Mouse (Mus musculus): ENCODE data around the gene Sel1l. TPM values are rescaled to one million over a fixed set of nuclear protein-coding genes. Genes with fewer than 3 reads are reported as not detected.

Sel1l gene
- 25.3 and 55.6 TPM in 2 replicates for polyA plus RNA-seq (2012; rRNA removed)

- peak; percentile 97 for DNase-seq (ENCODE audit: low read depth in 1 of 2, low spot score in 2 of 2)
- H3K27ac ChIP-seq (ENCODE audit: insufficient read depth, low read length): peak within 1 kb of the TSS; percentile 57
- TF ChIP-seq CTCF (IDR thresholded peaks at IDR 0.05; ENCODE audit: extremely low read depth, insufficient read depth, insufficient read length, insufficient replicate concordance) (no peak), POLR2A (IDR thresholded peaks at IDR 0.05; ENCODE audit: low read depth, low read length) (peak; percentile 86)
Observed at GRCm38 (mm10) chr12:91849045-91849467, at the start of gene Sel1l. Sel1l (minus strand) TSS chr12:91849157.

GRCm38 (mm10) chr12:91892622-91893560 is 43.9 kb upstream of the Sel1l start:
- H3K27me3 ChIP-seq (ENCODE audit: control insufficient read depth, insufficient read depth, low read length): no peaks in the 10 kb centered on the region
- 81% methylated on average over 9 of the region's 9 CpGs for WGBS
- H3K4me1 ChIP-seq (ENCODE audit: control insufficient read depth, insufficient read depth, insufficient read length): no peaks in the 10 kb centered on the region
- DNase-seq (ENCODE audit: low read depth in 1 of 2, low spot score in 2 of 2): no peak
- H3K27ac ChIP-seq (ENCODE audit: insufficient read depth, low read length): no peak overlapping the region
- H3K36me3 ChIP-seq (ENCODE audit: control insufficient read depth, insufficient read depth, low read length): no peaks in the 10 kb centered on the region
- TF ChIP-seq CTCF (IDR thresholded peaks at IDR 0.05; ENCODE audit: extremely low read depth, insufficient read depth, insufficient read length, insufficient replicate concordance) (no peak), POLR2A (IDR thresholded peaks at IDR 0.05; ENCODE audit: low read depth, low read length) (no peak)
- H3K4me3 ChIP-seq (ENCODE audit: extremely low read depth, insufficient read depth, insufficient read length): no peak overlapping the region

More at GRCm38 (mm10) chr12:91849045-91849467, at the start of gene Sel1l:
- no peaks in the 10 kb centered on the region; the same call in 1 of the 2 replicates for H3K4me1 ChIP-seq (ENCODE audit: control insufficient read depth, insufficient read depth, insufficient read length)
- H3K27me3 ChIP-seq (ENCODE audit: control insufficient read depth, insufficient read depth, low read length): no peaks in the 10 kb centered on the region
- under 1% methylated on average over 35 of the region's 35 CpGs for WGBS
- peak within 1 kb of the TSS; percentile 75 for H3K4me3 ChIP-seq (ENCODE audit: extremely low read depth, insufficient read depth, insufficient read length)
- peaks cover under 1% of the 10 kb centered on the region; the same call in 1 of the 2 replicates for H3K36me3 ChIP-seq (ENCODE audit: control insufficient read depth, insufficient read depth, low read length)

GRCm38 (mm10) chr12:91880431-91880830 is 31.5 kb upstream of the Sel1l start:
- no peak for DNase-seq (ENCODE audit: low read depth in 1 of 2, low spot score in 2 of 2)
- H3K4me1 ChIP-seq (ENCODE audit: control insufficient read depth, insufficient read depth, insufficient read length): no peaks in the 10 kb centered on the region
- no peak overlapping the region for H3K27ac ChIP-seq (ENCODE audit: insufficient read depth, low read length)
- no peak overlapping the region for H3K4me3 ChIP-seq (ENCODE audit: extremely low read depth, insufficient read depth, insufficient read length)
- WGBS: 70% methylated on average over 13 of the region's 13 CpGs
- H3K36me3 ChIP-seq (ENCODE audit: control insufficient read depth, insufficient read depth, low read length): no peaks in the 10 kb centered on the region
- TF ChIP-seq CTCF (IDR thresholded peaks at IDR 0.05; ENCODE audit: extremely low read depth, insufficient read depth, insufficient read length, insufficient replicate concordance) (no peak), POLR2A (IDR thresholded peaks at IDR 0.05; ENCODE audit: low read depth, low read length) (no peak)
- H3K27me3 ChIP-seq (ENCODE audit: control insufficient read depth, insufficient read depth, low read length): no peaks in the 10 kb centered on the region

- 93% methylated on average over 8 of the region's 8 CpGs for WGBS
- Histone ChIP-seq H3K36me3 (ENCODE audit: control insufficient read depth, insufficient read depth, low read length) (no peaks in the 10 kb centered on the region), H3K4me3 (ENCODE audit: extremely low read depth, insufficient read depth, insufficient read length) (no peak overlapping the region), H3K27ac (ENCODE audit: insufficient read depth, low read length) (no peak overlapping the region), H3K27me3 (ENCODE audit: control insufficient read depth, insufficient read depth, low read length) (no peaks in the 10 kb centered on the region), H3K4me1 (ENCODE audit: control insufficient read depth, insufficient read depth, insufficient read length) (no peaks in the 10 kb centered on the region)
- TF ChIP-seq CTCF (IDR thresholded peaks at IDR 0.05; ENCODE audit: extremely low read depth, insufficient read depth, insufficient read length, insufficient replicate concordance) (no peak), POLR2A (IDR thresholded peaks at IDR 0.05; ENCODE audit: low read depth, low read length) (no peak)
- DNase-seq (ENCODE audit: low read depth in 1 of 2, low spot score in 2 of 2): no peak
Observed at GRCm38 (mm10) chr12:91878912-91879250, 29.9 kb upstream of the Sel1l start.

- no peak for DNase-seq (ENCODE audit: low read depth in 1 of 2, low spot score in 2 of 2)
- Histone ChIP-seq H3K27ac (ENCODE audit: insufficient read depth, low read length) (no peak overlapping the region), H3K4me3 (ENCODE audit: extremely low read depth, insufficient read depth, insufficient read length) (no peak overlapping the region), H3K36me3 (ENCODE audit: control insufficient read depth, insufficient read depth, low read length) (no peaks in the 10 kb centered on the region), H3K4me1 (ENCODE audit: control insufficient read depth, insufficient read depth, insufficient read length) (no peaks in the 10 kb centered on the region), H3K27me3 (ENCODE audit: control insufficient read depth, insufficient read depth, low read length) (no peaks in the 10 kb centered on the region)
- TF ChIP-seq POLR2A (IDR thresholded peaks at IDR 0.05; ENCODE audit: low read depth, low read length): no peak
- no peak for TF ChIP-seq CTCF (IDR thresholded peaks at IDR 0.05; ENCODE audit: extremely low read depth, insufficient read depth, insufficient read length, insufficient replicate concordance)
- 72% methylated on average over 21 of the region's 21 CpGs for WGBS
Observed at GRCm38 (mm10) chr12:91878056-91878911, 29.3 kb upstream of the Sel1l start.

- WGBS: 49% methylated on average over 5 of the region's 5 CpGs
- Histone ChIP-seq H3K4me3 (ENCODE audit: extremely low read depth, insufficient read depth, insufficient read length) (no peak overlapping the region), H3K36me3 (ENCODE audit: control insufficient read depth, insufficient read depth, low read length) (no peaks in the 10 kb centered on the region), H3K4me1 (ENCODE audit: control insufficient read depth, insufficient read depth, insufficient read length) (no peaks in the 10 kb centered on the region), H3K27ac (ENCODE audit: insufficient read depth, low read length) (no peak overlapping the region), H3K27me3 (ENCODE audit: control insufficient read depth, insufficient read depth, low read length) (no peaks in the 10 kb centered on the region)
- DNase-seq (ENCODE audit: low read depth in 1 of 2, low spot score in 2 of 2): peak; percentile 7 to 11
- TF ChIP-seq POLR2A (IDR thresholded peaks at IDR 0.05; ENCODE audit: low read depth, low read length) (no peak), CTCF (IDR thresholded peaks at IDR 0.05; ENCODE audit: extremely low read depth, insufficient read depth, insufficient read length, insufficient replicate concordance) (peak; percentile 31; the same call in 1 of the 2 replicates)
Observed at GRCm38 (mm10) chr12:91877646-91878045, 28.7 kb upstream of the Sel1l start.

Data from spleen, adult 2 months (tissue).